Mouse (Mus musculus): Measurements from ENCODE around the gene Retreg1.
A peak's percentile ranks its signal among the peaks of the same experiment; 100 is the strongest.

The Retreg1 gene

DNA sequence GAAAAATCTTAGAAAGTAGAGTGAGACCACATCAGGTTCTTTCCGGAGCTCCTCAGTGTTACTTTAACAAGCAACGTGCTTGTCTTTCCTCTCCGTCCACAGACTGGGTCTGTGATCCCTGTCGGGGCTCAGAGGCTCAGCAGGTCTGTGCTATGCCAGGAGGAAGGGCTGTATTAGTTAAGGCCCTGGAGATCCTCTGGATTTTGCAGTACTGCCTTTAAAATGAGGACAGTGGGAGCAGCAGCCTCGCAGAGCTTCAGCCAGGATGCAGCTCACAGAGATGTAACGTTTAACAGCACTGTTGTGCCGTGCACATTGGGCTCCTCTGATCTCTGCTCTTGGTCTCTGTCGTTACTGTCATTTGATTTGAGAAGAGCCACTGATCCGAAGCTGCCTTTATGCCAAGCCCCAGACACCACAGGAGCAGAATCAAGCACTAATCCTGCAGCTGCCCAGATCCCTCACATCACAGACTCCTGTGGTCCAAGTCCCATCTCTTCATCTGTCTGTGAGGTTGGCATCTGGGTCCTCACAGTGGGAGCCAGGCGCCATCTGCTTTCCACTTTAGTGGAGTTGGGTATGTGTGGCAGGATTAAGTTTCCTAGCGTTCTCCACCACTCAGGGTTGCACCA is 72.7 kb downstream of the Retreg1 start:
- DNase-seq (ENCODE audit: extremely low read depth, low read depth, low spot score): no peak

DNA sequence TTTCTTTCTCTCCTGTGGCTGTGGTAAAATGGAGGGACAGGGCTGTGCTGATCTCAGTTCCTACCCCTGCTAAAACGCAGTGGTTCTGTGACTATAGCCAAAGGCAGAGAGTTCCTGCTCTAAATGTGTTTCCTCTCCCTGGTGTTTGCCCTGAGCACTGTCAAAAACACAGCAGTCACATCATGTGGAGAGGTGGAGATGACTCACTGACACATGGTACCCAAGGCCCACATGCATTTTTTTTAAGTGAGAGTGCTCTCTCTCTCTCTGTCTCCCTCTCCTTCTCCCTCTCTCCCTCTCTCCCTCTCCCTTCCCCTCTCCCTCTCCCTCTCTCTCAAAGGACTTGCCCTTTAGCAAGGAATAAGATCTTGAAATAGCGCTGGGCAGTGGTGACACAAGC is 73.3 kb downstream of the Retreg1 start:
- no peak for DNase-seq (ENCODE audit: extremely low read depth, low read depth, low spot score)

GRCm38 (mm10) chr15:25918641-25919040 is 75.7 kb downstream of the Retreg1 start:
- DNase-seq (ENCODE audit: extremely low read depth, low read depth, low spot score): no peak

- no peak for DNase-seq (ENCODE audit: extremely low read depth, low read depth, low spot score)
Observed at GRCm38 (mm10) chr15:25919995-25920394, 77.0 kb downstream of the Retreg1 start.

DNA sequence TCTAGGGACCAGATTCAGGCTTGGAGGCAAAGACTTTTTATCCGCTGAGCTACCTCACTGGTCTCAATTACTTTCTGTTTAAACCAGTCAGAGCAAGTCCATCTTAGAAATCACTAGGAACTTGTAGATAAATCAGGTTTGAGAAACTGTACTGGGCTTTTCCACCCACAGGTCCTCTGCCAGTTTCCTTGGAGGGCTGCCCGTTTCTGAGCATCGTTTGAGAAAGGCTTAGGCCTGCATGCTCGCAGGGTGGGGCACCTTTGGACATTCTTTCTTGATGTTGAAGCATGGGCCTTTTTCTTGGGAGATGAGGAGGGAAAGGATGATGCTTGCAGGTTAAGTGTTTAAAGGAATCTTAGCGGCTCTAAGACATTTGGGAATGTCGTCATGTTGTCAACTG is 77.9 kb downstream of the Retreg1 start:
- DNase-seq (ENCODE audit: extremely low read depth, low read depth, low spot score): no peak

- no peak for DNase-seq (ENCODE audit: extremely low read depth, low read depth, low spot score)
Observed at GRCm38 (mm10) chr15:25922007-25922406, 79.0 kb downstream of the Retreg1 start.

DNA sequence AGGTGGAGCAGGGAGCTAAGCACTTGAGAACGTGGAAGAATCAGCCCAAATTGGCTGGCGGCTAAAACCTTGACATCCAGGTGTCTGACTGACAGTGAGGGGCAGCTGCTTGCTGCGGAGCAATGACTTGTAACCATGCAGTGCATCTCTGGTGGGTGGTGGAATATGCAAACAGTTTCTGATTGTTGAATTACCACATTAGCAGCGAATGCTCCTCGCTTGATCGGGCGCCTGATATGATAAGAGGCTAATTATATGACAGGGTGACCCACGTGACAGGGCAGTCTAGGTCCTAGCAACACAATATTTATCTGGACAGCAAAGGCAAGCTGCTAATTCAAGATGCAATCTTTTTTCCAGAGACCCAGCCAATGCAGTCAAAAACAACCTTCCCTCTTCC is 80.9 kb downstream of the Retreg1 start:
- DNase-seq (ENCODE audit: extremely low read depth, low read depth, low spot score): no peak

- DNase-seq (ENCODE audit: extremely low read depth, low read depth, low spot score): no peak
Observed at GRCm38 (mm10) chr15:25926171-25926570, 83.2 kb downstream of the Retreg1 start.

GRCm38 (mm10) chr15:25927106-25927505 is 84.1 kb downstream of the Retreg1 start:
- no peak for DNase-seq (ENCODE audit: extremely low read depth, low read depth, low spot score)

GRCm38 (mm10) chr15:25928001-25928400 is 85.0 kb downstream of the Retreg1 start:
- no peak for DNase-seq (ENCODE audit: extremely low read depth, low read depth, low spot score)

DNA sequence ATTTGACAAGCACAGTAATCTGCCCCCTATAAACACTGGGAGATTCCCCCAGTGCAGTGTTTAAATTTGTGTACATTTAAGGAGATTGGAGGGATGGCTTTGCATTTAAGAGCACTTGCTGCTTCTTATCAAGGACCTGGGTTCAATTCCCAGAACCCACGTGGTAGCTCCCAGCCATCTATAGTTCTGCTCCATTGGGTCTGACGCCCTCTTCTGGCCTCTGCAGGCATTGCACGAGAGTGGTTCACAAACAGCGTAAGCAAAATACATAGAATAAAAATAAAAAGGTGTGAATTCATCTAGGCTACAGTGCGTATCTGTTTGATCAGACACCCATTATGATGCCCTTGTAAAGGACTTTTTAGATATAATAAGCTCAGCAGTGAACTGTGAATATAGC is 85.9 kb downstream of the Retreg1 start:
- no peak for DNase-seq (ENCODE audit: extremely low read depth, low read depth, low spot score)

- DNase-seq (ENCODE audit: extremely low read depth, low read depth, low spot score): no peak
Observed at GRCm38 (mm10) chr15:25929518-25929917, 86.5 kb downstream of the Retreg1 start.

- DNase-seq (ENCODE audit: extremely low read depth, low read depth, low spot score): no peak
Observed at GRCm38 (mm10) chr15:25929936-25930335, 87.0 kb downstream of the Retreg1 start.

GRCm38 (mm10) chr15:25930657-25931056 is 87.7 kb downstream of the Retreg1 start:
- DNase-seq (ENCODE audit: extremely low read depth, low read depth, low spot score): no peak

DNA sequence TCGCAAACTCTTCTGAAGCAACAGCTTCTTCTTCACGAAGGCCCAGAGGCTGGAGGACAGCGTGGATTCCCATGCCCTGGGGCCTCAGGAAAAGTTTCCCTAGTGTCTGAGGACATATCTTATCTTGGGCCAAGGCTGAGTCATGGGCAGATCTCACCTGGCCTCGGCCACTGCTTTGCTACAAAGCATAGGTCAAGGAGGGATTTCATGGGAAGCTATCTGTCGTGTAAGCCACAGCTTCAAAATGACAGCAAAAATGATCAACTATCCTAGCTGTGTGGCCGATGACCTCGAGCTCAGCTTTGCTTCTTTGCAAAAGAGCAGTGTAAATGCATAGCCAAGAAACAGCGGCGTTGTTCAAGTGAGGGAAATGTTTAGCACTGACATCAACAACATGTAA is 89.5 kb downstream of the Retreg1 start:
- DNase-seq (ENCODE audit: extremely low read depth, low read depth, low spot score): no peak

DNA sequence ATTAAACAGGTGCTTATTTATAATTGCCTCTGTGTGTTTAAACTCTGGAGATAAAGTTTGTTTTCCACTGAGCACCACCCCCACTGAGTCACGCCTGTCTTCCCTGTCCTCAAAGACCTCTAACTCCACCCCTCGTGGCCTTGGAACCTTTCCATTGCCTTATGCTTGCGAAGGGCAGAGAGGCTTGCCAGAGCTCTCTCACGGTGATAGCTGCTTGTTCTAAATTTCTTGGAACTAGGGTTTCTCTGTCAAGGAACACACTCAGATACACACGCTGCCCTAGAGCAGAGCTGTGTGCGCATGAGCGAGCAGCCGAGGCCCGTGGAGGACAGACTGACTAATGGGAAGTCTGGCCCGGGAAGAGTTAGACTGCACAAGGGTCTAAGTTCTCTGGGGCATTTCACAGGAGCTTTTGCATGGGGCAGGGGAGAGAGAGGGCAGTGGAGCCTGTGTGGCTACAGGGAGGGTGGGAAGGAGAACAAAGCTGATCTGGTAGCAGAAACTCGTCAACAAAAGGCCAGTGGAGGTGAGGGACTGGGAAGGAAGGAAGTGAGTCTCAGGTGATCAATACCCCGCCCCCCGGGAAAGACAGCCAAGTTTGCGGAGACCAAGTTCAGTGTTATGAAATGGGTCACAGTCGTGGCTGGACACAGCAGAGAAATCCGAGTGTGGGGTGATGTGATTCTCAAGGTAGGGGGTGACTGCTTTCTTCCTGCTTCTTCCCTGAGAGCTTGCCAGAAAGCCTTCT is 90.1 kb downstream of the Retreg1 start:
- DNase-seq (ENCODE audit: extremely low read depth, low read depth, low spot score): no peak

GRCm38 (mm10) chr15:25933685-25934108 is 90.7 kb downstream of the Retreg1 start:
- no peak for DNase-seq (ENCODE audit: extremely low read depth, low read depth, low spot score)

DNA sequence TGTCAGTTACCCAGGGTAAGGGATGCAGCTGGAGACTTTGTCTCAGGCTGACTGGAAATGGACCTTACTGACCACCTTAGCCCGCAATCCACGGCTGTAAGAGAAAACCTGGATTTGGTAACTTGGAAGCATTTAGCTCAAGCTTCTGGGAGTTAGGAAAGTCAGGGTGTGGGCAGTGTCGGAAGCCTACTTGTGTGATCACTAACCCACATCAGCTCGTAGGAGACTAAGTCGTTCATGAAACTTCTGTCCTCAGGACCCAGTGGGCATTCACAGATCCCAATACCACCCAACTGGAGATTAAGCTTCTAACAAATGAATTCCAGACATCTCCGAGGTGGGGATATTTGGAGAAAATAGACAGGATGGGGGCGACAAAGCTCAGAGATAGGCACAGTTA is 91.4 kb downstream of the Retreg1 start:
- DNase-seq (ENCODE audit: extremely low read depth, low read depth, low spot score): no peak

GRCm38 (mm10) chr15:25938496-25938895 is 95.5 kb downstream of the Retreg1 start:
- DNase-seq (ENCODE audit: extremely low read depth, low read depth, low spot score): no peak

GRCm38 (mm10) chr15:25940397-25941377 is 97.7 kb downstream of the Retreg1 start:
- peak; percentile 75 for DNase-seq (ENCODE audit: extremely low read depth, low read depth, low spot score)

DNA sequence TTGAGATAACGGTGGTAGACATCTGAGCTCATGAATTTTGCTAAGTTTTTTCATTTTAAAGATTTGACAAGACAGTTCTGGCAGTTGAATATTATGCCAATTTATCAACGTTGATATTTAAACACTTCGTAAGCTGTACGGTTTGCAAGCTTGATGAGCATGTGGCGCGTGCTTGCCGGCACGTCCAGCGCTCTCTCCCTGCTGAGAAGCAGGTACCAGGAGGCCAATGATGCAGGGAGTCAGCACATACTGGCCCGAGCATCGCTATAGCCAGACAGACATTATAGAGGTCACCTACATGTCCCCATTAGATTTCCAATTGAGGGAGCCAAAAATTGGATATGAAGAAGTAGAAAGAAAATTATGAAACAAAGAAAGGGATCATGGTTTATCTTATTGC is 98.5 kb downstream of the Retreg1 start:
- no peak for DNase-seq (ENCODE audit: extremely low read depth, low read depth, low spot score)
